Mouse (Mus musculus) erythroblast, embryonic 14.5 days (primary cell): Measurements from ENCODE around the gene Fbxl19. TPM values are rescaled to one million over a fixed set of nuclear protein-coding genes. Genes with fewer than 3 reads are reported as not detected.
"Not testable (repeated sequence)": the region's sequence is repeated elsewhere in the genome, so short reads cannot be mapped to it uniquely, and the experiment has no call there.

Experiments used
- H3K27me3 ChIP-seq: 2 replicates; pipeline ENCODE4 v1.6.1; 2012; ENCODE audit warnings: inconsistent platforms; ENCODE audit not compliant: control insufficient read depth
- H3K36me3 ChIP-seq: 2 replicates; pipeline ENCODE4 v1.6.1; 2012; ENCODE audit warnings: mild to moderate bottlenecking, inconsistent platforms; ENCODE audit not compliant: control insufficient read depth
- H3K4me1 ChIP-seq: 2 replicates; pipeline ENCODE4 v1.6.1; 2012; ENCODE audit warnings: inconsistent platforms; ENCODE audit not compliant: control insufficient read depth
- H3K4me3 ChIP-seq: replicated peaks from 2 replicates; pipeline ENCODE3; 2012; ENCODE audit warnings: moderate library complexity, mild to moderate bottlenecking, inconsistent platforms
- H3K9me3 ChIP-seq: 2 replicates; pipeline ENCODE4 v1.6.1; 2012; ENCODE audit warnings: low read length, inconsistent platforms, mixed read lengths; ENCODE audit not compliant: control insufficient read depth
- GATA1 ChIP-seq: IDR thresholded peaks from 2 replicates; pipeline ENCODE4 v1.6.1; 2012; ENCODE audit warnings: low read length, inconsistent platforms, mixed read lengths
- TAL1 ChIP-seq: IDR thresholded peaks from 3 replicates; pipeline ENCODE4 v1.6.1; 2012; ENCODE audit warnings: low read length, inconsistent platforms, mixed read lengths
- polyA plus RNA-seq: library from polyadenylated mRNA; stranded (reverse); fragments of >175 nt; gene quantifications from 2 replicates; pipeline ENCODE4 v1.2.3, GENCODE M21; 2012

Fbxl19 gene
- polyA plus RNA-seq, 1 experiment, result 9.9 TPM

DNA sequence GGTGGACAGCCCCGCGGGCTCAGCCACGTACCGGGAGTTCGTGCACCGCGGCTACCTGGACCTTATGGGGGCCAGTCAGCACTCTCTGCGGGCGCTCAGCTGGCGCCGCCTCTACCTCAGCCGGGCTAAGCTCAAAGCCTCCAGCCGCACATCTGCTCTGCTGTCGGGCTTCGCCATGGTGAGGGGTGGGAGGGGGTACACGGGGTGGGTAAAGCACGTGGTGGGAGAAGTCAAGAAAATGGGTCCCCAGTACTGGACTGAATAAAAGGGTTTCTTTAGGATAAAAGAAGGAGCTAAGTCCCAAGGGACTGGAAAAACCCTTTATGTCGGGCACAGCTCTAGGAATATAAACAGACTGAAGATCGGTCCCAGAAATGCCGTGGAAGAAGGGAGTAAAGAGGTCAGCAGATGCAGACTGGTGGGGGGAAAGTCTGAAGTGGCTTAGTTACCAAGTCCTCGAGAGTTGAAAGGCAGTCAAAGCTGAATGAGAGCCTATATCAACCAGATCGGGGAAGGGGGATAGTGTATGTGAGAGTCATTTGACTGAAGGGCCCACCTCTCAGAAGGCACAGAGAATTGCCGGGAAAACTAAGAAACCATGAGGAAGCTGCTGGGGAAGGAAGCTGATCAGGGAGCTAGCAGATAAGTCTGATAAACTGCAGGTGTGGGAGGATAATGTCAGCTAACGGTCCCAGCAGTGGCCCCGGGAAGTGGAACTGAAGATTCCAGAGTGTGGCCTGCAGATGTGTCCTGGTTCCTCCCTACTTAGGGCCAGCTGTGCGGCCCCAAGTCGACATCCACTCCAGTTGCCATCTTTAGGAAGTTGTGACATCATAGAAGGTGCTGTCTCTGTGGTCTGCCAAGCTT, 25.9 kb downstream of the Fbxl19 start:
- peaks cover 10% of the 10 kb centered on the region for H3K36me3 ChIP-seq
- H3K4me1 ChIP-seq, result peaks cover 87% of the 10 kb centered on the region

DNA sequence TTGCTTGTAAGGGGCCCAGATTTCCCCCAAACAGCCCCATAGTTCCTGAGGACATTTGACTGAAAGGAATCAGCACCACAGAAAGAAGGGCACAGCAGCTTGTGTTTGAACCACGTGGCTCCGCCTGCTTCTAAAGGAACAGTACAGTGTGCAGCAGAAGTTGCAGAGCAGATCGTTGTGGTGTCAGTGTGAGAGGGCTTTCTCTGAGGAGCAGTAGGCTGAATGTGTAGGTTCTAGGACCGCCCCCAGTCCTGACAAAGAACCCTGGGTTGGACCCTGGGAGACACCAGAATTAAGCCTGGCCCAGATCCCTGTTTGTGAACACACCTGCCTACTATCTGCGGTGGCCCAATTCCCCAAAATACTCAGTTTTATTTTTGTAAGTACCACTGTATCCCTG, 26.9 kb downstream of the Fbxl19 start:
- Histone ChIP-seq H3K27me3 (peaks cover 2% of the 10 kb centered on the region; the same call in 1 of the 2 replicates), H3K4me1 (peaks cover 86% of the 10 kb centered on the region), H3K4me3 (no peak overlapping the region), H3K9me3 (no peaks in the 10 kb centered on the region), H3K36me3 (peaks cover 7% of the 10 kb centered on the region)
- TF ChIP-seq GATA1 (no peak), TAL1 (no peak)

More for the DNA sequence above, 25.9 kb downstream of the Fbxl19 start:
- Histone ChIP-seq H3K4me3 (peak overlapping the region; percentile 74), H3K9me3 (no peaks in the 10 kb centered on the region), H3K27me3 (peaks cover 2% of the 10 kb centered on the region; the same call in 1 of the 2 replicates)
- TF ChIP-seq GATA1, result no peak
- no peak for TF ChIP-seq TAL1

DNA sequence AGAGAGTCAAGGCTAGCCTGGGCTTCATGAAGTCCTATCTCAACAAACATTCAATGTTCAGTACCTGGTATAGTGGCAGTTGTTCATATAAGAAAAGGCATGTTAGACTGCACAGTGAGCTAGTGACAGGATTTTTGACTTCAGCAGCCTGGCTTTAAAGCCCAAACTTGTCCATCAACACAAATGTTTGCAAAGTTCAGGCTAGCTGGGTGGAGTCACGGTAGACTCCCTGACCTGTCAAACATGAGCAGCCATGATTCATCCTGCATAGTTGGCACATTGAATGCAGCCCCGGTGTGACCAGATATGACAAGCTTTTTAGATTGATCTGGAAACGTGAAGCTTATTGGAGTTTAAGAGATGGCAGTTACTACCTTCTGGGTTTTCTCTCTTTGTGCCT, 27.7 kb downstream of the Fbxl19 start:
- no peak for TF ChIP-seq TAL1
- no peak for TF ChIP-seq GATA1
- no peak overlapping the region for H3K4me3 ChIP-seq
- H3K36me3 ChIP-seq, result peaks cover 7% of the 10 kb centered on the region
- H3K27me3 ChIP-seq, result peaks cover 2% of the 10 kb centered on the region; the same call in 1 of the 2 replicates
- no peaks in the 10 kb centered on the region for H3K9me3 ChIP-seq
- peaks cover 80% of the 10 kb centered on the region for H3K4me1 ChIP-seq

DNA sequence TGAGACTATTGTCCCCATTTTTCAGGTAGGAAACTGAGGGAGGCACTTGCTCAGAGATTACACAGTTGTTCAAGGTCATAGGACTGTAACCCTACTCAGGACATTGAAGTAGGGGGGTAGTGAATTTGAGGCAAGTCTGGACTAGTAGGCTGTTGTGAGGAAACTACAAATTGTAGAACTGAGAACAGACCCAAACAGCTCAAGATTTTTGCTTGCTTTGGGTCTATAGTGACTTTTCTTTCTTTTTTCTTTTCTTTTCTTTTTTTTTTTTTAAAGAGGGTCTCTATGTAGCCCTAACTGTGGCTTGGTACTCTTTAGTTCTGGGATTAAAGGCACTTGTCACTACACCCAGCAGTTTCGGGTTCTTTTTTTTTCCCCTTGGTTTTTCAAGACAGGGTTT, 28.2 kb downstream of the Fbxl19 start:
- H3K4me1 ChIP-seq, result peaks cover 75% of the 10 kb centered on the region

DNA sequence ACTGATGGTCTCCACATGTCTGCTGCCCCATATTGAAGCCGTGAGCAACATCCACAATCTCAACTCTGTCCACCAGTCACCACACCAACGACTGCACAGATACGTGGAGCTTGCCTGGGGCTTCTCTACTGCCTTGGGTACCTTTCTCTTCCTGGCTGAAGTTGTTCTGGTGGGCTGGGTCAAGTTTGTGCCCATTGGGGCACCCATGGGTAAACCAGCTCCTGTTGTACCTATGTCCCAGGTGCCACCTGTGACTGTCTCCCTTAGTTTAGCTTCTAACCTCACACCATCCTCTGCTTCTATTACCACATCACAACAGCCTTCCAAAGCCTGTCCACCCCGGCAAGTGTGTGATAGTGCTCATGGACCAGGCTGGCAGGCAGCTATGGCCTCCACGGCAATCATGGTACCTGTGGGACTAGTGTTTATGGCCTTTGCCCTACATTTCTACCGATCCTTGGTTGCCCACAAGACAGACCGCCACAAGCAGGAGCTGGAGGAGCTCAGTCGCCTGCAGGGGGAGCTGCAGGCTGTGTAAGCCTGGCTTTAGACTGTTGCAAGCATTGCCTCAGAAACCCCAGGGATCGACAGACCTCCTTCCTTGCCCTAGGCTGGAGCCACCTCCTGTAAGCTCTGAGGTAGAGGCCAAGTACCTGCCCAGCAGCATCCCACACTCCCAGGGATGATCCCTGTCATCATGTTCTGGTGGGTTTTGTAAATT, 29.5 kb downstream of the Fbxl19 start:
- Histone ChIP-seq H3K36me3 (peaks cover 8% of the 10 kb centered on the region), H3K4me1 (peaks cover 74% of the 10 kb centered on the region), H3K27me3 (peaks cover 2% of the 10 kb centered on the region; the same call in 1 of the 2 replicates), H3K9me3 (no peaks in the 10 kb centered on the region), H3K4me3 (no peak overlapping the region)
- TF ChIP-seq TAL1 (no peak), GATA1 (no peak)

More for the DNA sequence above, 28.2 kb downstream of the Fbxl19 start:
- Histone ChIP-seq H3K9me3 (no peaks in the 10 kb centered on the region), H3K27me3 (peaks cover 2% of the 10 kb centered on the region; the same call in 1 of the 2 replicates), H3K4me3 (no peak overlapping the region), H3K36me3 (peaks cover 4% of the 10 kb centered on the region)
- no peak for TF ChIP-seq TAL1
- TF ChIP-seq GATA1, result no peak

DNA sequence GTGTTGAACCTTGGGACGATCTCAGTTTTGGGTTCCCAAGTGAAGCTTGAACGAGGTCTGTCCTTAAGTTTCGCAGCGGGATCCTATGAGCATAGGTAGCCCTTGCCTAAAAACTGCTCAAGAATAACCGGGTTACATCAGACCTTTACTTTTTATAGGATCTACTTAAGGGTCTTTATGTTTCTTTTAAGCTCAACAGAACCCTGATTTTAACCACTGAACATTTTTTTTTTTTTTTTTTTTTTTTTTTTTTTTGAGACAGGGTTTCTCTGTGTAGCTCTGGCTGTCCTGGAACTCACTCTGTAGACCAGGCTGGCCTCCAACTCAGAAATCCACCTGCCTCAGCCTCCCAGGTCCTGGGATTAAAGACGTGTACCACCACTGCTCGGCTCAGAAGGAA, 31.5 kb downstream of the Fbxl19 start:
- Histone ChIP-seq H3K4me3 (peak overlapping the region; percentile 78), H3K36me3 (peaks cover 28% of the 10 kb centered on the region), H3K4me1 (peaks cover 63% of the 10 kb centered on the region)
- not testable (repeated sequence) for H3K9me3 ChIP-seq, H3K27me3 ChIP-seq

DNA sequence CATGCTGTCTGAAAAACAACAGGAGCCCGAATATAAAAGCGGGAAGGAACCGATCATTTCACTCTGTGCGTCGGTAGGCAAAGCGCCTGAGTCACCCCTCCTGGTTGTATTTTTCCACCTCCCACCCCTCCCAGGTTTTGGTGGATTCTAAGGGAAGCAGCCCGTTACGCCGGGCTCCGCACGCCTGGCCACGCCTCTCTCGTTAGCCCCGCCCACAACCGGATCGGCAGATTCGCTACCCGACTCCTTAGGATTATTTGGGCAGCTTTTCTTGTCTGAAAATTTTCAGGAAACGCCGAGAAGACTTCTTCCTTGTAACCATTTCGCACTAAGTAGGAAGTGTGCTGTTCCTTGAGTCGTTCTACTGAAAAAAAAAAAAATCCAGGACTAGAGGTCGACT, 32.1 kb downstream of the Fbxl19 start, which contains the start of gene Setd1a:
Gene Setd1a, plus strand, starts transcription at position 245 of the 400 bp plus-strand sequence.
- no peaks in the 10 kb centered on the region for H3K9me3 ChIP-seq
- H3K36me3 ChIP-seq, result peaks cover 34% of the 10 kb centered on the region
- peak within 1 kb of the TSS; percentile 78 for H3K4me3 ChIP-seq
- TF ChIP-seq TAL1, result no peak
- no peak for TF ChIP-seq GATA1
- peaks cover 59% of the 10 kb centered on the region for H3K4me1 ChIP-seq
- no peaks in the 10 kb centered on the region for H3K27me3 ChIP-seq

DNA sequence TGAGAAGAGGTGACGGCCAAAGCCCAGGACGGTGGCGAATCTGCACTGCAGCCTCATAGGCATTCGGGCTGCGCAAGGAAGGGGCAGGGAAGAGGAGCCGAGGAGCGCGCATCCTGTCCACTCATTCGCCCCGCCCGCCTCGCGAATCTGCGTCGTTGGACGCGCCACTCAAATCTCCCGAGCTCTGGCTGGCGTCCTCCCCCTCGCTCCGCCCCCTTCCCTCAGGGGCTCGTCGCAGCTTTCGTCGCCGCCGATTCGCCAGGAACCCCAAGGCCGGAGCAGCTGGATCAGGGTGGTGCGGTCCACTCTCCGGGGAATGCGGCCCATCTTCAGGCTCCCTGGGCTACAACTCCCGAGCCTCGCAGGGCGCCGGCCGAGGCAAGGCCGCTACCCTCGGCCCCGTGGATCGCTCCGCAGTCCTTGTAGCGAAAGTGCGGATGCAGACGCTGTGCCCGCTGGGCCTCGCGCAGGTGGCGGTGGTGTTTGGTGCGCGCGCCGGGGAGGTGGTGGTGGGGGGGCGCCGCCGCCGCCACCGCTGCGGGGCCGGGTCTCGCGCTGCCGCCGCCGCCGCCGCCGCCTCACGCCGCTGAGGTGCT, 32.6 kb downstream of the Fbxl19 start:
- H3K4me3 ChIP-seq, result peak overlapping the region; percentile 78
- H3K36me3 ChIP-seq, result peaks cover 39% of the 10 kb centered on the region
- TF ChIP-seq TAL1, result no peak
- no peak for TF ChIP-seq GATA1
- no peaks in the 10 kb centered on the region for H3K9me3 ChIP-seq
- no peaks in the 10 kb centered on the region for H3K27me3 ChIP-seq
- peaks cover 54% of the 10 kb centered on the region for H3K4me1 ChIP-seq
